Mouse (Mus musculus) gonadal fat pad, adult 2 months (tissue): Measurements from ENCODE around the gene Qtrt1. TPM values are rescaled to one million over a fixed set of nuclear protein-coding genes. Genes with fewer than 3 reads are reported as not detected.
A peak's percentile ranks its signal among the peaks of the same experiment; 100 is the strongest.

ENCODE experiments used
- DNase-seq: peaks from one replicate; pipeline ENCODE4 v3.0.0-alpha.2; 2012; ENCODE audit warnings: low read depth
- polyA plus RNA-seq: library from polyadenylated mRNA; depleted of rRNA; stranded (reverse); fragments of >200 nt; gene quantifications from 2 replicates; pipeline ENCODE4 v1.2.3, GENCODE M21; 2012; rRNA removed

The Qtrt1 gene
- polyA plus RNA-seq, result 15.1 and 19.6 TPM in 2 replicates

DNA sequence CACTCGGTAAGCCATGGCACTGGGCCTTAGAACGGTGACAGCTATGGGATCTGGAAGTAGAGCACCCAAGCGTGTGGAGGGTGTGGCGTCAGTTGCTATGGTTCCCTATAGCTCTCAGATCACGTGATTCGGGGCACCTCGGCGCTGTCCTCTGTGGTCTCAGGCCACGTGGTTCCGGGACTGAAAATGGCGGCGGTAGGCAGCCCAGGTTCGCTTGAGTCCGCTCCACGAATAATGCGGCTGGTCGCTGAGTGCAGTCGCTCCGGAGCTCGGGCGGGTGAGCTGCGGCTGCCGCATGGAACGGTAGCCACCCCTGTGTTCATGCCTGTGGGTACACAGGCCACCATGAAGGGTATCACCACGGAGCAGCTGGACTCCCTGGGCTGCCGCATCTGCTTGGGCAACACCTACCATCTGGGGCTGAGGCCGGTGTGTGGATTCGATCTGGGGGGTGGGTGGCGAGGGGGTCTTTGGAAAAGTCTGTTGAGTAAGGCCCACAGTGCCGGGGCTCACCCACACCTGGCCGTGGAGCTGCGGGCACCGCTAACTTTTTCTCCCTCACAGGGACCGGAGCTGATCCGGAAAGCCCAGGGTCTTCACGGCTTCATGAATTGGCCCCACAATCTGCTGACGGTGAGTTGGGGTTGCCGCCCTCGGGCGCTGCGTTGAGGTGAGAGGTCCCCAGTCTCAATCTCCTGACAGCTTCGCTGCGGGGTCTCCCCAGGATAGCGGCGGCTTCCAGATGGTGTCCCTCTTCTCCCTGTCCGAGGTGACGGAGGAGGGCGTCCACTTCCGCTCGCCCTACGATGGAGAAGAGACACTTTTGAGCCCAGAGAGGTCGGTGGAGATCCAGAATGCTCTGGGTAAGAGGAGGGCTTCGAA is at the start of gene Qtrt1:
Qtrt1 (plus strand) TSS at position 169 of the 882 bp plus-strand sequence.
- no peak for DNase-seq

GRCm38 (mm10) chr9:21366541-21367220 is 45.0 kb upstream of the Qtrt1 start:
- no peak for DNase-seq

DNA sequence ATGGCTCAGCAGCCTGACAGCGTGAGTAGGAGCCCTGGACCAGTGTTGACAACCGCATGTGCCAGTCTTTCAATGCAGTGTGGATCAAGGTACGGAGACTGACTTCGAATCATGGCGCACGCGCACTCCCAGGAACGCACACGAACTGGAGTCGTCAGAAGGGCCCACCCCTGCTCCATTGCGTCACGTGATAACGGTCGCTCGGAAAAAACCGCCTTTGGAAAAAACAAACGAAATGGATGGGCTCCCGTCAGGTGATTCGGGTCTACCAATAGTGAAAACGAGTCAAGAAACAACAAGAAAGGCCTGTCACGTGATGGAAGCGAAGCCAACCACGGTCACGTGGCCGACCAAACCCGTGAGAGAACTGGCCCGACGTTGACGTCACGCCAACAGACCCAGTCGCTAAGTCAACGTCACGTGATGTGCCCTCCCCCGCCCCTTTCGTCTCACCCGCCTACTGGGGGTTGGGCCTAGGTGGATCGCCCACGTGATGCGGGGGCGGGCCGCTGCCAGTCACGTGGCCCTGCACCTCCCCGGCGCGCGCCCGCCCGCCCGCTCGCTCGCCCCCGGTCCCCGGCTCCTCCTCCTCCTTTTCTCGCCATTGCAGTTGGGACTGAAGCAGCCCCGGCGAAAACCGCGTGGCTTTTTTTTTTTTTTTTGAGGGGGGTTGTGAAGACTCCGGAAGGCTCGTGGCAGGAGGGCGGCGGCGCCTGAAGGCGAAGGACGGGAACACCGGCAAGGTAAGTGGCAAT is 44.1 kb upstream of the Qtrt1 start, which contains the start of gene Ilf3:
Ilf3 (plus strand) TSS at position 515 of the 755 bp plus-strand sequence.
- DNase-seq, result peak; percentile 99

- no peak for DNase-seq
Observed at GRCm38 (mm10) chr9:21368131-21368584, 43.5 kb upstream of the Qtrt1 start.

GRCm38 (mm10) chr9:21369080-21369479 is 42.6 kb upstream of the Qtrt1 start:
- DNase-seq, result no peak

- no peak for DNase-seq
Observed at GRCm38 (mm10) chr9:21370876-21371275, 40.8 kb upstream of the Qtrt1 start.

DNA sequence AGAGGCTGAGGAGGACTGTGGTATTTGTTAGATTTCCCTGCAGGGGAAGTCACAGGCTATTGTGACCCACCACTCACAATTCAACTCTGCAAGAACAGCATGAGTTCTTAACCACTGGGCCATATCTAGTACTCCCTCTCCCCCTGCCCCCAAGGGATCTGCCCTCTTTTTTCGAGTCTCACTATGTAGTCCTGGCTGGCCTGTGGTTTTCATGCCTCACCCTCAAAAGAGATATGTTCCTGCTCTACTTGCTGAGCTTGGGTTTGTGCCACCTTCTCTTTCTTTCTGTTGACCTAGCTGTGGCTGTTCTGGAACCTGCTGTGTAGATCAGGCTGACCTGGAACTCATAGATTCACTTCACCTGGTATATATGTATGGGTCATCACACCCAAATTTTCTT is 39.1 kb upstream of the Qtrt1 start:
- no peak for DNase-seq

GRCm38 (mm10) chr9:21379195-21379594 is 32.4 kb upstream of the Qtrt1 start:
- DNase-seq, result no peak

DNA sequence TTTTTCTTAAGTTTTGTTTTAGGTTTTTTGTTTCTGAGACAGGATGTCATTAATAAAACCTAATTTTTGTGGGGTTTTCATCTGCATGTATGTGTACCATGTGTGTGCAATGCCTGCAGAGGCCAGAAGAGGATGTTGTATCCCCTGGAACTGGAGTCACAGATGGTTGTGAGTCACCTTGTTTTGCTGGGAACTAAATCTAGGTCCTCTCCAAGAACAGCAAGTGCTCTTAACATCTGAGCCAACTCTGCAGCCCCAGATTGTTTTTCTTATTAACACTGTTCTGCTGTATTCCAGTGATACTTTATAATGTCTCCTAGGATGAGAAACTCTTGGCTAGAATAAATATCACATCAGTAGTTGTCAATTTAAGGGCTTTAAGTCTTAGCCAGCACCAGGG is 30.8 kb upstream of the Qtrt1 start:
- no peak for DNase-seq

DNA sequence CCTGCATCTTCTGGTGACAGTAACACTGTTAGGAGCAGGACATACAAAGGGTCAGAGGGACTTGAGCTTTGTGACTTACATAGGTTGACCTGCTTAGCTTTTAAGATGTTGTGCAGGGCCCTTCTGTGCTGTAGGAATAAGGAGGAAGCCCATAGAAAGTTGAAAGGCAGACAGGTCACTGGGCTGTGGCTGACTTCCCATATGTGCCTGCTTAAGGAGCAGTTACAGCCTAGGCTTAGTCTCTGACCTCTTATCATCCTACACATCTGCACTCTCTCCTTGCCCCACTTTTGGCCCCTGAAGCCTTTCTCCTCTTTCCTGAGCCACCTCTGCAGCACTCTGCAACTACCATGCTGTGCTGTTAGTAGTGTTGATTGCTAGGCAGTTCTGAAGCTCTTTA is 27.7 kb upstream of the Qtrt1 start:
- DNase-seq, result no peak

DNA sequence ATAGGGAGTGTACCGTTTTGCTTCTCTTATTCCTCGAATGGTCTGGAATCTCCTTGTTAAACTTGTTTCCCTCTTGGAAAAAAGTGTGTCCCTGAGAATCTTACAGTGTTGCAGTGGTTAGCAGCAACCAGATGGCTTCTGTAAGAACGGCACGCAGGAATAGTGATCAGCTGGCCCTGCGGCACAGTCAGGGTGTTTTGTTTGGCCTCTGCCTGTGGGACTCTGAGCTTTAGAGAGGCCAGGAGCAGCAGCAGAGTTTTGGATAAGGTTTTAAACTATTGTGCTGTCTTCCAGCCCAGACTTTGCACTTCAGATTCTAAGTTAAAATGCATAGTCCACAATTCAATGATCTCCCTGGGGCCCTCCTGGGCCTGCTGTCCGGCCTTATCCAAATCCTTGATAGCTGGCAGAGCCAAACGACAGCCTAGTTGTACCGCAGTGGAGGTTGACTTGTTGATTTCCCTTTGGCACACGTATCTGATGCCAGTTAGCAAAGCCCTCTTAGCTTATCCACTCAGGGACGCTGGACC is 18.9 kb upstream of the Qtrt1 start:
- DNase-seq, result no peak

DNA sequence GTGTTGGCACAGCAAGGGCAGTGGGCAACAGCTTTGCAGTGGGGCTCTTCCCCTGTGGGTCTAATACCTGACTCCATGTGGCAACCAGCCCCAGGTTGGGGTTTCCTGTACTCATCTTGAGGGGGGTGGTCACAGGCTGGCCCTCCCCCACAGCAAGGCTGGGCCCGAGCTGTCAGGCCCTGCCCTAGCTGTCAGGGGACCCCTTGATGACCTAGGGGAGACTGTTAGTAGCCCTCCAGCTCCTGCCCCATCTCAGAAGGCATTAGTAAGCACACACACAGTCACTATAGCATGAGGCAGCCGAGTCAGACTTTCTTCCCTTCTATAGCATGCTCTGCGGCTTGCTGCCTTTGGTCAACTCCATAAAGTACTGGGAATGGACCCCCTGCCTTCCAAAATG is 15.9 kb upstream of the Qtrt1 start:
- DNase-seq, result no peak

GRCm38 (mm10) chr9:21397170-21397569 is 14.5 kb upstream of the Qtrt1 start:
- DNase-seq, result no peak

- no peak for DNase-seq
Observed at GRCm38 (mm10) chr9:21401042-21401441, 10.6 kb upstream of the Qtrt1 start.

GRCm38 (mm10) chr9:21402764-21403253 is 8.8 kb upstream of the Qtrt1 start:
- no peak for DNase-seq

GRCm38 (mm10) chr9:21403745-21404144 is 7.9 kb upstream of the Qtrt1 start:
- no peak for DNase-seq

DNA sequence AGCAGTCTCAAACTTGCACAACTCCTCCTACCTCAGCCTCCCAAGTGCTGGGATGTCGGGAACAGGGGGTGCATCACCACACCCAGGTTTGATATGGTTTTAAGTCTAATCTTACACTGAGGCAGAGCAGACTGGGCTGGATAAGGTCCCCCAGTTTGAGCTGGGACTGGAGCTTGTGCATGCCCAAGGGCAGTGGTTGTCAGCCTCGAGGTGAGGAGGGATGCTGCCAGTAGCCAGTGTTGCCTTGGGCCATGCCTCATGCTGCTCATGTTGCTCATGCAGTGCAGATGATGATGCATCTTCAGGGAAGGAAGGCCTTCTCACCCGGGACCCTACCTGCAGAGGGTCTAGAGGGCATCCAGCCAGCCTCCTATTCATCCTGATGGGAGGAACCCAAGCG is 6.1 kb upstream of the Qtrt1 start:
- DNase-seq, result no peak

DNA sequence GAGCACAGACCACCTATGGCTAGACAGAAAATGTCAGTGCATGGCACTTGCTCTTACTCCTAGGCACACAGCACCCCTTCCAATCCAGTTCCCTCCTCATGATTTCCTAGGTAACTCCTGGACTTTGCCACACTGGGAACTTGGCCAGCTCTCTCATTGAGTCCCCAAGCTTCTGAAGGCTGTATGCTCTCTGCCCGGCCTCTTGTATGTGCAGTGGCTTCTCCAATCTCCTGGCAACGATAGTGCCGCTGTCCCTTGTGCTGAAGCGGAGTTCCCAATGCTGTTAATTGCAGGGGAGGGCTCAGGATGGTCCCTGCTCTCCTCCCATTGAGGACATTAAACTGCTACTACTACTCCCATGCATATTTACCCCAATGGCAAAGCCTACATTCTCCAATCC is 3.7 kb upstream of the Qtrt1 start:
- no peak for DNase-seq

DNA sequence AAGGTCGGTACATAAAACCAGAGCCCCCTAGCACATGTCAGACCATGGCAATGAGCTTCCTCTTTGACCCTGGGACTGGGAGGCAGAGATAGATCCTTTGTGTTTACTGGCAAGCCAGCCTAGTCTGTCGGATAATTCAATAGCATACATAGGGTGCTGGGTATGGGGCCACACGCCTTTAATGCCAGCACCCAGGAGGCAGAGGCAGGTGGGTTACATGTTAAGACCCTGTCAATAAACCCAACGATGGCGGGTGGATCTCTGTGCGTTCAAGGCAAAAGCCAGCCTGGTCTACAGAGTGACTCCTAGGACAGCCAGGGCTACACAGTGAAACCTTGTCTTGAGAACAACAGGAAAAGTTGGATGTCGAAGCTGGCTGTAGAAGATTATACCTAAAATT is 3.0 kb upstream of the Qtrt1 start:
- DNase-seq, result no peak

DNA sequence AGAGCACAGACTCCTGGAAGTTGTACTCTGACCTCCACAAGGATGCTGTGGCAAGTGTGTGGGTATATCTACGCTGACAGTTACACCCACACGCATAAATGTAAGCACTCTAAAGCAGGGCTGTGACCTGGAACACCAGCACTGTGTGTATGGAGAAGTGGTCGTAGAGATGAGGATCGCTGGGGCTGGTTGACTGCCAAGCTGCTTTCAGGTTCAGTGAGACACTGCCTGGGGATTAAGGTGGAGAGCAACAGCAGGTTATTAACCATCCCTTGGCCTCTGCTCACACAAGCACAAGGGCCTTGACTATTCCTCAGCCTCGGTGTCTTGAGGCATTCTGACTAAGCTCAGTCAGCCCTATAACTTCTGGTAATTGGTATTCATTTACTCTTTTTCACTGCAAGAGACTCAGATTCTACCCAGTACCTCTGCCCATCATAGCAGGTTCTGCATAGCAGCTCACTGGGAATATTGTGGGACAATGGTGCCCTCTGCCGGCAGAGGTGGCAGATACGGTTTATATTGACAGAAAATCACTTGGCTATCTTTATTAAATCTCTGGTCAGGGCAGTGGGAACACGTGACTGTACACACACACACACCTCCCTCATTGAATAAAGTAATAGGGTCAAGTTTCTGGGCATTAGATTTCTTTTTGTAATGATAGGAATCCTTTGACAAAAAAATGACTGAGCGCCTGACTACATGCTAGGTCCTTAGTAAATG is 1.9 kb upstream of the Qtrt1 start:
- DNase-seq, result no peak

GRCm38 (mm10) chr9:21417866-21418265 is 6.2 kb downstream of the Qtrt1 start:
- no peak for DNase-seq
